Mouse (Mus musculus): ENCODE data around the gene Phtf2. TPM values are rescaled to one million over a fixed set of nuclear protein-coding genes. Genes with fewer than 3 reads are reported as not detected.

Gene Phtf2
- total and polyA plus RNA-seq, 3 experiments: 14.3 to 75.2 (median 61.2) TPM

GRCm38 (mm10) chr5:20837082-20837481 lies 44.8 kb downstream of the Phtf2 start:
- no peaks in the 10 kb centered on the region; the same call in none of the 2 replicates for H3K4me1 ChIP-seq (ENCODE audit: control insufficient read depth, insufficient read depth, low read length)
- no peak for DNase-seq
- H3K27me3 ChIP-seq (ENCODE audit: control insufficient read depth, insufficient read depth, low read length): no peaks in the 10 kb centered on the region
- no peak overlapping the region for H3K9ac ChIP-seq (ENCODE audit: low read depth, low read length)
- no peak overlapping the region for H3K4me3 ChIP-seq
- H3K36me3 ChIP-seq (ENCODE audit: control insufficient read depth, insufficient read depth, low read length): peaks cover 7% of the 10 kb centered on the region
- H3K79me2 ChIP-seq (replicated peaks; ENCODE audit: control insufficient read depth, insufficient read depth, low read length): no peaks in the 10 kb centered on the region
- TF ChIP-seq POLR2A (IDR thresholded peaks at IDR 0.05; ENCODE audit: insufficient read depth, low read depth, low read length): no peak
- TF ChIP-seq CTCF (IDR thresholded peaks at IDR 0.05): no peak
- no peak for TF ChIP-seq EP300 (IDR thresholded peaks at IDR 0.05; ENCODE audit: insufficient read depth, low read depth, low read length)
- 98% methylated on average over 1 of the region's 1 CpGs for WGBS
- intact Hi-C loops (cut with DNase I): no loop called here
- no peak overlapping the region for H3K27ac ChIP-seq

GRCm38 (mm10) chr5:20834399-20834798 lies 47.5 kb downstream of the Phtf2 start:
- no peak for TF ChIP-seq CTCF (IDR thresholded peaks at IDR 0.05)
- no peak for TF ChIP-seq POLR2A (IDR thresholded peaks at IDR 0.05; ENCODE audit: insufficient read depth, low read depth, low read length)
- TF ChIP-seq EP300 (IDR thresholded peaks at IDR 0.05; ENCODE audit: insufficient read depth, low read depth, low read length): no peak
- Histone ChIP-seq H3K27me3 (ENCODE audit: control insufficient read depth, insufficient read depth, low read length) (no peaks in the 10 kb centered on the region), H3K4me1 (ENCODE audit: control insufficient read depth, insufficient read depth, low read length) (peaks cover 1% of the 10 kb centered on the region; the same call in 1 of the 2 replicates), H3K79me2 (replicated peaks; ENCODE audit: control insufficient read depth, insufficient read depth, low read length) (no peaks in the 10 kb centered on the region), H3K27ac (no peak overlapping the region), H3K4me3 (no peak overlapping the region), H3K36me3 (ENCODE audit: control insufficient read depth, insufficient read depth, low read length) (no peaks in the 10 kb centered on the region), H3K9ac (ENCODE audit: low read depth, low read length) (no peak overlapping the region)
- intact Hi-C loops (cut with DNase I): no loop called here
- no peak for DNase-seq
- WGBS: 100% methylated on average over 1 of the region's 1 CpGs

- 82% methylated on average over 2 of the region's 2 CpGs for WGBS
- no peak for DNase-seq
- peaks cover 1% of the 10 kb centered on the region; the same call in 1 of the 2 replicates for H3K4me1 ChIP-seq (ENCODE audit: control insufficient read depth, insufficient read depth, low read length)
- no peak overlapping the region for H3K27ac ChIP-seq
- no peaks in the 10 kb centered on the region for H3K36me3 ChIP-seq (ENCODE audit: control insufficient read depth, insufficient read depth, low read length)
- no peaks in the 10 kb centered on the region for H3K27me3 ChIP-seq (ENCODE audit: control insufficient read depth, insufficient read depth, low read length)
- TF ChIP-seq CTCF (IDR thresholded peaks at IDR 0.05) (no peak), POLR2A (IDR thresholded peaks at IDR 0.05; ENCODE audit: insufficient read depth, low read depth, low read length) (no peak), EP300 (IDR thresholded peaks at IDR 0.05; ENCODE audit: insufficient read depth, low read depth, low read length) (no peak)
- no peaks in the 10 kb centered on the region for H3K79me2 ChIP-seq (replicated peaks; ENCODE audit: control insufficient read depth, insufficient read depth, low read length)
- no peak overlapping the region for H3K9ac ChIP-seq (ENCODE audit: low read depth, low read length)
- intact Hi-C loops (cut with DNase I): no loop called here
- H3K4me3 ChIP-seq: no peak overlapping the region
Measured at GRCm38 (mm10) chr5:20831433-20831832, 50.5 kb downstream of the Phtf2 start.

- Histone ChIP-seq H3K79me2 (replicated peaks; ENCODE audit: control insufficient read depth, insufficient read depth, low read length) (no peaks in the 10 kb centered on the region), H3K27me3 (ENCODE audit: control insufficient read depth, insufficient read depth, low read length) (no peaks in the 10 kb centered on the region), H3K36me3 (ENCODE audit: control insufficient read depth, insufficient read depth, low read length) (no peaks in the 10 kb centered on the region), H3K4me1 (ENCODE audit: control insufficient read depth, insufficient read depth, low read length) (peaks cover 1% of the 10 kb centered on the region; the same call in 1 of the 2 replicates), H3K9ac (ENCODE audit: low read depth, low read length) (no peak overlapping the region), H3K4me3 (no peak overlapping the region), H3K27ac (no peak overlapping the region)
- intact Hi-C loops (cut with DNase I): no loop called here
- WGBS: 58% methylated on average over 1 of the region's 1 CpGs
- no peak for DNase-seq
- no peak for TF ChIP-seq POLR2A (IDR thresholded peaks at IDR 0.05; ENCODE audit: insufficient read depth, low read depth, low read length)
- TF ChIP-seq CTCF (IDR thresholded peaks at IDR 0.05): no peak
- TF ChIP-seq EP300 (IDR thresholded peaks at IDR 0.05; ENCODE audit: insufficient read depth, low read depth, low read length): no peak
Measured at GRCm38 (mm10) chr5:20830717-20831116, 51.2 kb downstream of the Phtf2 start.

DNA sequence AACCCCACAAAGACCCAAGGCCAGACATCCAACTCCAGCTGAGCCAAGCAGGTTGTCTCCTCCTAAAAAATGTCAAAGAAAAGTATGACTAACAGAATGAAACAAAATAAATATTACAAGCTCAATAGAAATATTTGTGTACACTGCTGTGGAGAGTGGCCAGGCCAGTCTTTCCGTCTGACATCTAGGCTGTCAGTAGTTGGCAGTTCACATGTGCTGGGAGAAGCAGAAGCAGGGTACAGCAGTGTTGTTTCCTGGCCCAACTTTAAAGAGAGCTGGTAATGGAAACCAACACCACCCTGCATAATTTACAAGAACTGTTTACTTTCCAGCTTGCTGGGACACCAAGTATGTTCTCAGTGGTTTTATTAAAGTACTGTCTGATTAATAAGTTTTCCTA lies 60.3 kb downstream of the Phtf2 start:
- Histone ChIP-seq H3K9ac (ENCODE audit: low read depth, low read length) (no peak overlapping the region), H3K79me2 (replicated peaks; ENCODE audit: control insufficient read depth, insufficient read depth, low read length) (peaks cover 1% of the 10 kb centered on the region; the same call in 1 of the 2 replicates), H3K4me1 (ENCODE audit: control insufficient read depth, insufficient read depth, low read length) (peaks cover 7% of the 10 kb centered on the region), H3K27ac (peak overlapping the region; percentile 84), H3K36me3 (ENCODE audit: control insufficient read depth, insufficient read depth, low read length) (peaks cover 4% of the 10 kb centered on the region; the same call in 1 of the 2 replicates), H3K27me3 (ENCODE audit: control insufficient read depth, insufficient read depth, low read length) (no peaks in the 10 kb centered on the region), H3K4me3 (no peak overlapping the region)
- 39% methylated on average over 1 of the region's 1 CpGs for WGBS
- TF ChIP-seq EP300 (IDR thresholded peaks at IDR 0.05; ENCODE audit: insufficient read depth, low read depth, low read length) (no peak), CTCF (IDR thresholded peaks at IDR 0.05) (no peak), POLR2A (IDR thresholded peaks at IDR 0.05; ENCODE audit: insufficient read depth, low read depth, low read length) (no peak)
- peak in 1 of 2 experiments; percentile 34 for DNase-seq
- intact Hi-C loops (cut with DNase I): no loop called here

GRCm38 (mm10) chr5:20821122-20821521 lies 60.8 kb downstream of the Phtf2 start:
- peak overlapping the region; percentile 84 for H3K27ac ChIP-seq
- TF ChIP-seq CTCF (IDR thresholded peaks at IDR 0.05): no peak
- 0 out of 2 replicates have a peak, but pooled peaks have one; percentile 19 for TF ChIP-seq EP300 (IDR thresholded peaks at IDR 0.05; ENCODE audit: insufficient read depth, low read depth, low read length)
- intact Hi-C loops (cut with DNase I): no loop called here
- H3K9ac ChIP-seq (ENCODE audit: low read depth, low read length): no peak overlapping the region
- H3K79me2 ChIP-seq (replicated peaks; ENCODE audit: control insufficient read depth, insufficient read depth, low read length): peaks cover 1% of the 10 kb centered on the region; the same call in 1 of the 2 replicates
- peaks cover 7% of the 10 kb centered on the region for H3K4me1 ChIP-seq (ENCODE audit: control insufficient read depth, insufficient read depth, low read length)
- no peaks in the 10 kb centered on the region for H3K27me3 ChIP-seq (ENCODE audit: control insufficient read depth, insufficient read depth, low read length)
- peaks cover 4% of the 10 kb centered on the region; the same call in 1 of the 2 replicates for H3K36me3 ChIP-seq (ENCODE audit: control insufficient read depth, insufficient read depth, low read length)
- H3K4me3 ChIP-seq: no peak overlapping the region
- peak in 1 of 2 experiments; percentile 53 for DNase-seq

Measured in heart, adult 2 months (tissue).